Comparison of ENCODE assay signal across 17 mouse cellular contexts in the genomic region with DNA sequence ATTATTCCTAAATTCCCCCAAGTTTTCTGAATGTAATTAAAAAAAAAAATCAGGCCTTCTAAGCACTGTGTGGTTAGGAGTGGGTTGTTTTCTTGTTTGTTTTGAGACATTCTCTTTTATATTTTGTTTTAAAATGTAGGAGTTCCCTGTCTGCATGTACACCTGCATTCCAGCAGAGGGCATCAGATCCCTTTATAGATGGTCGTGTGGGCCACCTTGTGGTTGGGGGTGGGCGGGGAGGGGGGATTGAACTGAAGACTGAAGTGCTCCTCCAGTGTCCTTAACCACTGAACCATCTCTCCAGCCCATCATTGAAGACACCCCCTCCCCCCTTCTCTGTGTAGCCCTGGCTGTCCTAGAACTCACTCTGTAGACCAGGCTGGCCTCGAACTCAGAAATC. TPM values are rescaled to one million over a fixed set of nuclear protein-coding genes. Genes with fewer than 3 reads are reported as not detected.
A peak's percentile ranks its signal among the peaks of the same experiment; 100 is the strongest.
DNase-seq lines count a peak whose midpoint lies in the region; ATAC-seq and TF ChIP-seq lines count a peak whose summit lies in the region.
"Had no signal": no experiment of that assay in that cellular context is flagged by ENCODE, and none has a peak within 500 bp of the region (broad histone marks: within the 10 kb centered on the region; RNA-seq: fewer than 3 reads in every experiment).

No protein-coding gene starts in this region.

- ATAC-seq in hindbrain, embryonic 13.5 days (ENCODE audit: low FRiP score) = no peak

- no peaks in the 10 kb centered on the region for H3K4me1 ChIP-seq in kidney, adult 2 months (ENCODE audit: control insufficient read depth, insufficient read depth, low read length)
- H3K4me1 ChIP-seq in spleen, adult 2 months (ENCODE audit: control insufficient read depth, insufficient read depth, insufficient read length) = peaks cover 5% of the 10 kb centered on the region; the same call in 1 of the 2 replicates
- H3K4me1 ChIP-seq in hindbrain, embryonic 13.5 days (replicated peaks) = peaks cover 12% of the 10 kb centered on the region; the same call in 1 of the 2 replicates

- no peaks in the 10 kb centered on the region for H3K27me3 ChIP-seq in kidney, adult 2 months (replicated peaks; ENCODE audit: control insufficient read depth, insufficient read depth, low read length)
- no peaks in the 10 kb centered on the region for H3K27me3 ChIP-seq in spleen, adult 2 months (ENCODE audit: control insufficient read depth, insufficient read depth, low read length)
- H3K27me3 ChIP-seq in splenic B cell, adult 2 months (ENCODE audit: control insufficient read depth, insufficient read depth, low read length, poor library complexity, severe bottlenecking) = no peaks in the 10 kb centered on the region
- H3K27me3 ChIP-seq in hindbrain, embryonic 13.5 days = no peaks in the 10 kb centered on the region
- H3K27me3 ChIP-seq: embryonic facial prominence, embryonic 13.5 days; limb, embryonic 13.5 days had no signal

- H3K9me3 ChIP-seq in hindbrain, embryonic 13.5 days = no peaks in the 10 kb centered on the region
- H3K9me3 ChIP-seq: embryonic facial prominence, embryonic 13.5 days; limb, embryonic 13.5 days had no signal

- TF ChIP-seq CTCF in kidney, adult 2 months (conservative IDR thresholded peaks at IDR 0.05; ENCODE audit: insufficient read depth, insufficient read length, low read depth, low read length) = peak; percentile 22; the same call in 1 of the 2 replicates
- TF ChIP-seq CTCF in spleen, adult 2 months (IDR thresholded peaks at IDR 0.05; ENCODE audit: extremely low read depth, insufficient read depth, insufficient read length, insufficient replicate concordance) = peak; percentile 24; the same call in 1 of the 2 replicates

- no peak overlapping the region for H3K27ac ChIP-seq in kidney, adult 2 months (ENCODE audit: insufficient read depth, low read depth, low read length)
- H3K27ac ChIP-seq in spleen, adult 2 months (ENCODE audit: insufficient read depth, low read length) = no peak overlapping the region
- no peak overlapping the region for H3K27ac ChIP-seq in hindbrain, embryonic 13.5 days
- H3K27ac ChIP-seq: limb, embryonic 13.5 days had no signal

- WGBS in kidney, adult 2 months = 61% methylated on average over 3 of the region's 3 CpGs
- WGBS in spleen, adult 2 months = 31% methylated on average over 3 of the region's 3 CpGs
- 54% methylated on average over 3 of the region's 3 CpGs for WGBS in hindbrain, embryonic 13.5 days

- no peak overlapping the region for H3K4me2 ChIP-seq in hindbrain, embryonic 13.5 days
- H3K4me2 ChIP-seq: embryonic facial prominence, embryonic 13.5 days; limb, embryonic 13.5 days had no signal

- no peak overlapping the region for H3K4me3 ChIP-seq in kidney, adult 2 months (ENCODE audit: insufficient read depth, low read depth, low read length)
- H3K4me3 ChIP-seq in spleen, adult 2 months (ENCODE audit: extremely low read depth, insufficient read depth, insufficient read length) = no peak overlapping the region
- no peak overlapping the region for H3K4me3 ChIP-seq in hindbrain, embryonic 13.5 days
- H3K4me3 ChIP-seq: embryonic facial prominence, embryonic 13.5 days; limb, embryonic 13.5 days; myocyte had no signal

- TF ChIP-seq POLR2A in kidney, adult 2 months (IDR thresholded peaks at IDR 0.05; ENCODE audit: low read depth, low read length) = no peak
- no peak for TF ChIP-seq POLR2A in spleen, adult 2 months (IDR thresholded peaks at IDR 0.05; ENCODE audit: low read depth, low read length)

- DNase-seq in adrenal gland, postnatal 14 days = peak; percentile 17
- DNase-seq in adrenal gland, adult 2 months = no peak
- DNase-seq in kidney, adult 2 months = no peak
- no peak for DNase-seq in kidney, postnatal 4 days
- DNase-seq in spleen, adult 2 months (ENCODE audit: low read depth in 1 of 2, low spot score in 2 of 2) = no peak
- no peak for DNase-seq in spleen, postnatal 4 days (ENCODE audit: low spot score in 2 of 2)
- peak; percentile 66 for DNase-seq in splenic B cell, adult 2 months (ENCODE audit: low read depth, low spot score)
- DNase-seq: cerebellum, adult 9-11 months; heart, adult 11 months; heart, postnatal 36 days; kidney, adult 9 months; layer of hippocampus, adult 9-11 months; thymus, postnatal 25 days had no signal

- H3K36me3 ChIP-seq in kidney, adult 2 months (ENCODE audit: control insufficient read depth, insufficient read depth, low read length) = no peaks in the 10 kb centered on the region; the same call in 1 of the 2 replicates
- H3K36me3 ChIP-seq in spleen, adult 2 months (ENCODE audit: control insufficient read depth, insufficient read depth, low read length) = peaks cover 13% of the 10 kb centered on the region
- peaks cover 9% of the 10 kb centered on the region for H3K36me3 ChIP-seq in splenic B cell, adult 2 months (ENCODE audit: control insufficient read depth, insufficient read depth, low read length, poor library complexity, severe bottlenecking)
- H3K36me3 ChIP-seq in hindbrain, embryonic 13.5 days = peaks cover 48% of the 10 kb centered on the region

- H3K9ac ChIP-seq in hindbrain, embryonic 13.5 days = no peak overlapping the region
- H3K9ac ChIP-seq: embryonic facial prominence, embryonic 13.5 days; limb, embryonic 13.5 days had no signal

RNA-seq across cellular contexts. Expression of gene Zfp574, which starts 14.3 kb away (rescaled TPM):
- total RNA-seq in adrenal gland, postnatal 14 days (2021) = 18.8 and 19.2 TPM in 2 replicates
- total RNA-seq in adrenal gland, adult 2 months (2021) = 10 to 100 TPM; 21.3 to 21.9 TPM
- polyA plus RNA-seq in adrenal gland, adult 2 months (2012; rRNA removed) = 60.8 and 61.2 TPM in 2 replicates
- polyA plus RNA-seq in kidney, adult 2 months (2012; rRNA removed) = 20.6 and 27.0 TPM in 2 replicates
- polyA plus RNA-seq in spleen, adult 2 months (2012; rRNA removed) = 23.7 and 34.7 TPM in 2 replicates
- 33.8 and 34.0 TPM in 2 replicates for polyA plus RNA-seq in hindbrain, embryonic 13.5 days (2015; fragmentation: Nextera tagmentation; extraction: Ambion mirVana)

RNA-seq across cellular contexts. Expression of gene Grik5, which starts 14.5 kb away (rescaled TPM):
- total RNA-seq in adrenal gland, postnatal 14 days (2021) = 18.6 and 21.3 TPM in 2 replicates
- 10 to 100 TPM; 14.5 to 18.5 TPM for total RNA-seq in adrenal gland, adult 2 months (2021)
- polyA plus RNA-seq in adrenal gland, adult 2 months (2012; rRNA removed) = 54.9 and 71.3 TPM in 2 replicates
- 17.1 and 24.3 TPM in 2 replicates for polyA plus RNA-seq in kidney, adult 2 months (2012; rRNA removed)
- polyA plus RNA-seq in spleen, adult 2 months (2012; rRNA removed) = 10.2 and 12.9 TPM in 2 replicates
- polyA plus RNA-seq in hindbrain, embryonic 13.5 days (2015; fragmentation: Nextera tagmentation; extraction: Ambion mirVana) = 16.1 and 18.0 TPM in 2 replicates

Comparison
In these comparisons a context has a peak if more than half of its experiments do, and no peak if none do; other contexts are left out.
1. DNase-seq: peak in adrenal gland, postnatal 14 days (single experiment) and splenic B cell, adult 2 months (single experiment); none in adrenal gland, adult 2 months (single experiment), kidney, adult 2 months (single experiment), kidney, postnatal 4 days (0 of 2), spleen, adult 2 months (0 of 2) and spleen, postnatal 4 days (0 of 2).